Mouse (Mus musculus) forebrain, embryonic 16.5 days (tissue): ENCODE results near the gene Pla2g7. TPM values are rescaled to one million over a fixed set of nuclear protein-coding genes. Genes with fewer than 3 reads are reported as not detected.

Source experiments
- ATAC-seq: fragments of 200-750 bp; cut with Nextera tagmentation; 2 replicates; pipeline ENCODE4 v1.8.0; 2017; ENCODE audit warnings: mild to moderate bottlenecking, moderate library complexity
- H3K27ac ChIP-seq: fragments of 300-500 bp; sonication (generic); 2 replicates; pipeline ENCODE4 v1.5.1; 2014; ENCODE audit warnings: low read length, control low read depth
- H3K27me3 ChIP-seq: fragments of 300-500 bp; sonication (generic); replicated peaks from 2 replicates; pipeline ENCODE4 v1.6.1; 2014; ENCODE audit warnings: low read length; ENCODE audit not compliant: control insufficient read depth, insufficient read depth
- H3K36me3 ChIP-seq: fragments of 300-500 bp; sonication (generic); 2 replicates; pipeline ENCODE4 v1.6.1; 2014; ENCODE audit not compliant: control insufficient read depth, insufficient read depth
- H3K4me1 ChIP-seq: fragments of 300-500 bp; sonication (generic); replicated peaks from 2 replicates; pipeline ENCODE4 v1.6.1; 2014; ENCODE audit warnings: low read length; ENCODE audit not compliant: control insufficient read depth, insufficient read depth
- H3K4me2 ChIP-seq: fragments of 300-500 bp; sonication (generic); 2 replicates; pipeline ENCODE4 v1.6.1; 2014; ENCODE audit warnings: mild to moderate bottlenecking, low read length, control low read depth
- H3K4me3 ChIP-seq: fragments of 300-500 bp; sonication (generic); replicated peaks from 2 replicates; pipeline ENCODE4 v1.5.1; 2014; ENCODE audit warnings: mild to moderate bottlenecking, low read length, control low read depth
- H3K9ac ChIP-seq: fragments of 300-500 bp; sonication (generic); replicated peaks from 2 replicates; pipeline ENCODE4 v1.6.1; 2014; ENCODE audit warnings: low read depth, low read length, control low read depth
- H3K9me3 ChIP-seq: fragments of 300-500 bp; sonication (generic); 2 replicates; pipeline ENCODE4 v1.6.1; 2016; ENCODE audit warnings: low read length; ENCODE audit not compliant: control insufficient read depth
- WGBS: fragments of 180-500 bp; shearing (Covaris S2); extraction: QIAGEN DNeasy Blood & Tissue Kit; methylation state at CpG from one replicate; pipeline ENCODE4 v1.1.7; 2014; 5-methylcytosine and 5-hydroxymethylcytosine counted together
- polyA plus RNA-seq: library from polyadenylated mRNA; unstranded; fragments of >200 nt; fragmentation: Nextera tagmentation; extraction: Ambion mirVana; gene quantifications from 2 replicates; pipeline ENCODE4 v1.2.1, GENCODE M21; 2015

The Pla2g7 gene
- polyA plus RNA-seq, 1 experiment from 2014 or later = 8.9 TPM

GRCm38 (mm10) chr17:43597742-43598141 is 29.8 kb downstream of the Pla2g7 start:
- H3K9ac ChIP-seq = no peak overlapping the region
- no peak overlapping the region for H3K4me3 ChIP-seq
- H3K36me3 ChIP-seq = no peaks in the 10 kb centered on the region
- H3K9me3 ChIP-seq = no peaks in the 10 kb centered on the region
- H3K27ac ChIP-seq = no peak overlapping the region
- ATAC-seq = no peak
- no peaks in the 10 kb centered on the region for H3K27me3 ChIP-seq
- 98% methylated on average over 2 of the region's 2 CpGs for WGBS
- no peaks in the 10 kb centered on the region for H3K4me1 ChIP-seq
- H3K4me2 ChIP-seq = no peak overlapping the region

GRCm38 (mm10) chr17:43598706-43599105 is 30.8 kb downstream of the Pla2g7 start:
- Histone ChIP-seq H3K9ac (no peak overlapping the region), H3K9me3 (no peaks in the 10 kb centered on the region), H3K36me3 (no peaks in the 10 kb centered on the region), H3K4me3 (no peak overlapping the region), H3K4me2 (no peak overlapping the region), H3K27me3 (no peaks in the 10 kb centered on the region), H3K4me1 (no peaks in the 10 kb centered on the region), H3K27ac (no peak overlapping the region)
- 73% methylated on average over 4 of the region's 4 CpGs for WGBS
- ATAC-seq = no peak

GRCm38 (mm10) chr17:43606704-43607103 is 38.8 kb downstream of the Pla2g7 start:
- H3K9ac ChIP-seq = no peak overlapping the region
- H3K27ac ChIP-seq = no peak overlapping the region
- no peaks in the 10 kb centered on the region for H3K27me3 ChIP-seq
- no peaks in the 10 kb centered on the region for H3K4me1 ChIP-seq
- no peak overlapping the region for H3K4me2 ChIP-seq
- no peak overlapping the region for H3K4me3 ChIP-seq
- no peak for ATAC-seq
- 11% methylated on average over 3 of the region's 3 CpGs for WGBS
- no peaks in the 10 kb centered on the region for H3K36me3 ChIP-seq
- no peaks in the 10 kb centered on the region for H3K9me3 ChIP-seq

- H3K27ac ChIP-seq = no peak overlapping the region
- H3K9me3 ChIP-seq = no peaks in the 10 kb centered on the region
- H3K36me3 ChIP-seq = no peaks in the 10 kb centered on the region
- no peak overlapping the region for H3K9ac ChIP-seq
- no peaks in the 10 kb centered on the region for H3K4me1 ChIP-seq
- peak; percentile 75 for ATAC-seq
- WGBS = 19% methylated on average over 7 of the region's 7 CpGs
- no peaks in the 10 kb centered on the region for H3K27me3 ChIP-seq
- H3K4me2 ChIP-seq = no peak overlapping the region
- H3K4me3 ChIP-seq = no peak overlapping the region
Measured at GRCm38 (mm10) chr17:43611586-43611985, 43.7 kb downstream of the Pla2g7 start.

GRCm38 (mm10) chr17:43612221-43612620 is 44.3 kb downstream of the Pla2g7 start:
- Histone ChIP-seq H3K4me2 (no peak overlapping the region), H3K9ac (no peak overlapping the region), H3K27me3 (no peaks in the 10 kb centered on the region), H3K27ac (no peak overlapping the region), H3K9me3 (no peaks in the 10 kb centered on the region), H3K4me1 (no peaks in the 10 kb centered on the region), H3K4me3 (no peak overlapping the region), H3K36me3 (no peaks in the 10 kb centered on the region)
- no peak for ATAC-seq
- 69% methylated on average over 3 of the region's 3 CpGs for WGBS

GRCm38 (mm10) chr17:43619156-43619555 is 51.3 kb downstream of the Pla2g7 start:
- WGBS = 92% methylated on average over 9 of the region's 9 CpGs
- no peaks in the 10 kb centered on the region for H3K9me3 ChIP-seq
- H3K9ac ChIP-seq = no peak overlapping the region
- H3K27ac ChIP-seq = no peak overlapping the region
- H3K4me2 ChIP-seq = no peak overlapping the region
- no peak for ATAC-seq
- H3K4me1 ChIP-seq = no peaks in the 10 kb centered on the region
- H3K4me3 ChIP-seq = no peak overlapping the region
- no peaks in the 10 kb centered on the region for H3K36me3 ChIP-seq
- H3K27me3 ChIP-seq = no peaks in the 10 kb centered on the region

GRCm38 (mm10) chr17:43622076-43622475 is 54.2 kb downstream of the Pla2g7 start:
- no peaks in the 10 kb centered on the region; the same call in 1 of the 2 replicates for H3K9me3 ChIP-seq
- H3K4me2 ChIP-seq = no peak overlapping the region
- H3K9ac ChIP-seq = no peak overlapping the region
- 92% methylated on average over 10 of the region's 10 CpGs for WGBS
- no peak for ATAC-seq
- H3K4me1 ChIP-seq = no peaks in the 10 kb centered on the region
- no peak overlapping the region for H3K27ac ChIP-seq
- H3K27me3 ChIP-seq = no peaks in the 10 kb centered on the region
- H3K36me3 ChIP-seq = no peaks in the 10 kb centered on the region
- H3K4me3 ChIP-seq = no peak overlapping the region

- H3K9ac ChIP-seq = no peak overlapping the region
- WGBS = 91% methylated on average over 10 of the region's 10 CpGs
- H3K9me3 ChIP-seq = peaks cover 4% of the 10 kb centered on the region; the same call in 1 of the 2 replicates
- H3K36me3 ChIP-seq = no peaks in the 10 kb centered on the region
- no peak overlapping the region for H3K4me3 ChIP-seq
- H3K4me1 ChIP-seq = peaks cover 14% of the 10 kb centered on the region
- no peak for ATAC-seq
- H3K4me2 ChIP-seq = no peak overlapping the region
- H3K27ac ChIP-seq = no peak overlapping the region
- peaks cover 16% of the 10 kb centered on the region for H3K27me3 ChIP-seq
Measured at GRCm38 (mm10) chr17:43628246-43628645, 60.3 kb downstream of the Pla2g7 start.

- Histone ChIP-seq H3K36me3 (no peaks in the 10 kb centered on the region), H3K4me1 (peaks cover 14% of the 10 kb centered on the region), H3K27ac (no peak overlapping the region), H3K4me2 (peak overlapping the region; percentile 90), H3K9me3 (peaks cover 4% of the 10 kb centered on the region; the same call in 1 of the 2 replicates), H3K4me3 (peak overlapping the region; percentile 51), H3K9ac (peak overlapping the region; percentile 60; the same call in 1 of the 2 replicates), H3K27me3 (peaks cover 16% of the 10 kb centered on the region)
- WGBS = 21% methylated on average over 24 of the region's 24 CpGs
- 0 out of 2 replicates have a peak, but pooled peaks have one; percentile 16 for ATAC-seq
Measured at GRCm38 (mm10) chr17:43629026-43629495, 61.2 kb downstream of the Pla2g7 start.
